Mouse (Mus musculus): Measurements from ENCODE around the gene Trpm8.

GRCm38 (mm10) chr1:88266123-88266522, 11.3 kb upstream of the Trpm8 start:
- TF ChIP-seq POLR2A (IDR thresholded peaks at IDR 0.05; ENCODE audit: low read depth, low read length) = no peak
- TF ChIP-seq CTCF (IDR thresholded peaks at IDR 0.05; ENCODE audit: extremely low read depth, insufficient read length, insufficient replicate concordance, low read depth, low read length) = no peak
